Mouse (Mus musculus): ENCODE measurements at regions not wholly inside any gene's neighbourhood (a gene's known extent, or its start where the extent isn't known, plus 50 kb on each side); places are given as distances from the start of the nearest gene placed in this dataset.

GRCm38 (mm10) chr9:24833766-24834165, 59.7 kb upstream of the Tbx20 start:
- DNase-seq, result no peak

- DNase-seq, result no peak
Measured at GRCm38 (mm10) chr9:24848210-24848609, 74.1 kb upstream of the Tbx20 start.

- no peak for DNase-seq
Measured at GRCm38 (mm10) chr9:24859459-24859858, 85.4 kb upstream of the Tbx20 start.

- DNase-seq, result no peak
Measured at GRCm38 (mm10) chr9:24866390-24867173, 92.5 kb upstream of the Tbx20 start.

- DNase-seq, result no peak
Measured at GRCm38 (mm10) chr9:24868746-24869145, 94.6 kb upstream of the Tbx20 start.

GRCm38 (mm10) chr9:24874434-24875143, 100.5 kb upstream of the Tbx20 start:
- DNase-seq, result no peak

- DNase-seq, result no peak
Measured at GRCm38 (mm10) chr9:24878384-24879174, 104.5 kb upstream of the Tbx20 start.

- DNase-seq, result no peak
Measured at GRCm38 (mm10) chr9:24879662-24880061, 105.6 kb upstream of the Tbx20 start.

GRCm38 (mm10) chr9:24884011-24884410, 109.9 kb upstream of the Tbx20 start:
- no peak for DNase-seq

GRCm38 (mm10) chr9:24888282-24888681, 114.2 kb upstream of the Tbx20 start:
- DNase-seq, result no peak

- DNase-seq, result no peak
Measured at GRCm38 (mm10) chr9:24896498-24897261, 122.6 kb upstream of the Tbx20 start.

- no peak for DNase-seq
Measured at GRCm38 (mm10) chr9:24899206-24899928, 125.3 kb upstream of the Tbx20 start.

- no peak for DNase-seq
Measured at GRCm38 (mm10) chr9:24903706-24904105, 129.6 kb upstream of the Tbx20 start.

GRCm38 (mm10) chr9:24909086-24909979, 135.2 kb upstream of the Tbx20 start:
- no peak for DNase-seq

- no peak for DNase-seq
Measured at GRCm38 (mm10) chr9:24910738-24911137, 136.6 kb upstream of the Tbx20 start.

- DNase-seq, result no peak
Measured at GRCm38 (mm10) chr9:24920031-24920445, 145.9 kb upstream of the Tbx20 start.

- no peak for DNase-seq
Measured at GRCm38 (mm10) chr9:24922051-24922860, 148.2 kb upstream of the Tbx20 start.

- no peak for DNase-seq
Measured at GRCm38 (mm10) chr9:24923514-24923913, 149.4 kb upstream of the Tbx20 start.

GRCm38 (mm10) chr9:24937731-24938130, 151.5 kb upstream of the Gm10181 start:
- no peak for DNase-seq

- no peak for DNase-seq
Measured at GRCm38 (mm10) chr9:24942943-24943342, 146.3 kb upstream of the Gm10181 start.
